Mouse (Mus musculus) B cell, adult 2 months (primary cell): ENCODE measurements around the gene Spred1.
A peak's percentile ranks its signal among the peaks of the same experiment; 100 is the strongest.

Source experiments
- DNase-seq, 2 experiments: peaks; one replicate each; pipeline ENCODE4 v3.0.0; 2022

The Spred1 gene

DNA sequence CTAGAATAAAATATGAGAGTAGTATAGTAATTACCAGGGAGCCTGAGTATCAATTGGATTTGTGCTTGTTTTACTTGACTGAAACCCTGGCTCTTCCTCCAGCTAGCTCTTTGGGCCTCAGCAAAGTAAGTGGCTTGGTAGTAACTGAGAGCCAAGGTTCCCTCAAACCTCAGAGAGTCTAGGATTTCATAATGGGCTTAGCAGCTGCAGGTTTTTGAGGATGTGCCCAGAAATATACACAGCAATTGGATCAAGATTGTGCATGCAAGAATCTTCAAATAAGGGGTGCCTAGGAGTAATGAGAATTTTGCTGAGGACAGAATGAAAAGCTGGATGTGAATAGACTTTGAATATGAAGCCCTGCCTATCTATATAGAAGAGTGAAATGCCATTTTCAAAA is 69.7 kb downstream of the Spred1 start:
- DNase-seq, result no peak

- no peak for DNase-seq
These were observed 73.1 kb downstream of the Spred1 start for GRCm38 (mm10) chr2:117194309-117194708.

DNA sequence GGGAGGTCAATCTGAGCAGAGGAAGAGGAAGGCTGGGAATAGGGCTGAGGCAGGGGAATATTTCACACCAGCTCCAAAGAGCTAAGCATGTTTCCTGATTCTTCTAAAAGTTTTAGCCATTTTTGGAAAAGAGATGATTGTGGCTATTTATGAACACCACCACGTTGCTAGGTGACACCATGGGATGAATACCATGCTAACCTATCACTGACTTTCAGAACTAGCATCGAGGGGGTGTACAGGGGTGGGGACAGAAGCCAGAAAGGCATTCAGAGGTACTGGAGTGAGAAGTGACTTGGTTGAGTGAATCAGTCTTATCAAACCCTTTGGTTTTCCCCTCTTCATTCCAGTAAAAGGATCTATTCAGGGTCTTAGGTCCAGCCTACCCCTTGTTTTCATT is 74.0 kb downstream of the Spred1 start:
- no peak for DNase-seq

DNA sequence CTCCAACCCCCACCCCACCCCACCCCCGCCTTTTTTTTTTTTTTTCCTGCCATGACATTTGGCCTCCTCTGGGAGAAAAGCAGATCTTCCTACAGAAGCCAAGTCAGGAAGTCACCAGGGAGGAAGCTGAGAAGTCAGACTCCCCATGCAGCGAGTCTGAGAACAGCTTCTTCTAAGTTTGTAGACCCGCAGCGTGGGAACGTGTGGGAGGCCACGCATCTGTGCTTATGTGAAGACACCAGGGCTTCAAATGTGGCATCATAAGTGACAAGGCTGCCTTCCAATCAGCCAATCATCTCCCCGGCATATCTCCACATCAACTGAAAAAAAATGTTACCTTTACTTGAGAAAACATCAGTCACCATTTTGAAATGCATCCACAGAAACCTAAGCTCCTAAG is 74.4 kb downstream of the Spred1 start:
- DNase-seq, result no peak

- DNase-seq, result no peak
These were observed 79.7 kb downstream of the Spred1 start for GRCm38 (mm10) chr2:117200869-117201338.

DNA sequence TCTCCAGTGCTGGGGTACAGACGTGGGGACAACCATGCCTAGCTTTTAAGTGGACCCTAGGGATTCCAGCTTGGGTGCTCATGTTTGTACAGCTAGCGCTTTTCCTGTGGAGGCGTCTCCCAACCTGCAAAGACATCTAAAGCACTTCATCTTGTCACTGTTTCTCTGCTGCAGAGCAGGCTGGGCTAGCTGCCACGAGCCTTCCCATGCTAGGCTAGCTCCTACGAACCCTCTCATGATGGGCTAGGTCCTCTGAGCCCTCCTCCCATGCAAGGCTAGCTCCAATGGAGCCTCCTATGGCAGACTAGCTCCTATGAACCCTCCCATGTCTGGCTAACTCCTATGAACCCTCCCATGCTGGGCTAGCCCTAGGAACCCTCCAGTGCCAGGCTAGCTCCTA is 82.2 kb downstream of the Spred1 start:
- no peak for DNase-seq

- no peak for DNase-seq
These were observed 83.4 kb downstream of the Spred1 start for GRCm38 (mm10) chr2:117204534-117204933.

GRCm38 (mm10) chr2:117205066-117205465 is 83.9 kb downstream of the Spred1 start:
- DNase-seq, result no peak

DNA sequence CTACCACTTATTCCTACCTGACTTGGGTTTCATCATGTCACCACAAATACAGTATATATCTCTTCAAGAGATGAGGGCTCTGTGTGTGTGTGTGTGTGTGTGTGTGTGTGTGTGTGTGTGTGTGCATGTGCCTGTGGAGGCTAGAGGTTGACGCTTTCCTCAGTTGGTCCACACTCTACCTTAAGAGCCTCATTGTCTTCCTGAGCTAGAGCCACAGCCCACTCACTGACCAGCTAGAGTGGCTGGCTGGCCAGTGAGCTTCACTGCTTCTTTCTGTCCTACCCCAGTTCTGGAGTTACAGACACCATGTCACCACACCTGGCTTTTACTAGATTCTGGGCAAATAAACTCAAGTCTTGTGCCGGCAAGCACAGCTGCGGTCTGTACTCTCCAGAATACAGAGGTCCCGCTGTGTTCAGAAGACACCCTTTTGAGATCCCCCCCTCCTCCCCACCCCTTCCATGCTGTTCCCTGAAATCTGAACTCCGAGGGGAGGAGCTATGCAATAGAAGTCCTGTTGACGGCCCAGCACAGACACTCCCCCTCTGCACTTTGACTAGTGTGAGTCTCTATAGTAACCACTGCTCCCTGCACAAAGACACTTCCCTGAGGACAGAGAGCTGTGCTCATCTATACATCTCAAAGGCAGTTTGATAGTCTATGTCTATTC is 89.4 kb downstream of the Spred1 start:
- no peak for DNase-seq

DNA sequence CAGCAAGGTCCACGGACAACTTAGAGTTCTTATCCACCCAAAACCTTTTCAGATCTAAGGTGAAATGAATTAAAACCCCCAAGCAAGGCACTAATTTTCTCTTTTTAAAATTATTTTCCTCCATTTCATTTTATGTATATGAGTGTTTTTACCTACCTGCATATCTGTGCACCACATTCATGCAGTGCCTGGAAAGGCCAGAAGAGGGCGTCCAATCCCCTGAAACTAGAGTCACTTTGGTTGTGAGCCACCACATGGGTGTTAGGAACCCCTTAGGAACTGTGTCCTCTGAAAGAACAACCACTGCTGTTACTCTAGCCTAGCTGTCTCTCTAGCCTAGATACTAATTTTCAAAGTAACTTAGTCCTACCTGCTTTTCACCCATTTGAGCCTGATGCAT is 95.0 kb downstream of the Spred1 start:
- peak; percentile 28 to 35 for DNase-seq

DNA sequence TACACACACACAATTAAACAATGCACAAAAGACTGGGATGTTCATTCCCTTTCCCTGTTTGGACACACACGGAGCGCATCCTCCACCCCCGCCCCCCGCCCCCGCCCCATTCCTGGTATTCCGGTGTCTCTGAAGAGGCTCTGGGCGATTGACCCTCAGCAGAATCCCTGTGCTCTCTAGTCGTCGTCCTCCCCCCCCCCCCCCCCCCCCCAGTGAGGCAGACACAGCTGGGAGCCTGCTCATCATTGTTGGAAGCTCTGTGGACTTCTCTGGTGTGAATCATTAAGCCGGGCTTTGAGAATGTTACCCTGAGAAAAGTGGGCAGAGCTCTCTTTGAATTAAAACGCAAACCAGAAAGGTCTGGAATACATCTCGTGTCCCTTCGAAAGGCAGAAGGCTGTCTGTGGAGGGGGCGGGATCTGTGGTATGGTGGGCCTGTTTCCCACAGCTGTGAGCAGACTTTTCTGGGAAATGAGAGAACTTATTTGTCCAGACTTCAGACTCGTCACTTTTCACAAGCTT is 96.6 kb downstream of the Spred1 start:
- no peak for DNase-seq

GRCm38 (mm10) chr2:117219536-117219935 is 98.4 kb downstream of the Spred1 start:
- DNase-seq, result no peak

- no peak for DNase-seq
These were observed 101.5 kb downstream of the Spred1 start for GRCm38 (mm10) chr2:117222651-117223050.

DNA sequence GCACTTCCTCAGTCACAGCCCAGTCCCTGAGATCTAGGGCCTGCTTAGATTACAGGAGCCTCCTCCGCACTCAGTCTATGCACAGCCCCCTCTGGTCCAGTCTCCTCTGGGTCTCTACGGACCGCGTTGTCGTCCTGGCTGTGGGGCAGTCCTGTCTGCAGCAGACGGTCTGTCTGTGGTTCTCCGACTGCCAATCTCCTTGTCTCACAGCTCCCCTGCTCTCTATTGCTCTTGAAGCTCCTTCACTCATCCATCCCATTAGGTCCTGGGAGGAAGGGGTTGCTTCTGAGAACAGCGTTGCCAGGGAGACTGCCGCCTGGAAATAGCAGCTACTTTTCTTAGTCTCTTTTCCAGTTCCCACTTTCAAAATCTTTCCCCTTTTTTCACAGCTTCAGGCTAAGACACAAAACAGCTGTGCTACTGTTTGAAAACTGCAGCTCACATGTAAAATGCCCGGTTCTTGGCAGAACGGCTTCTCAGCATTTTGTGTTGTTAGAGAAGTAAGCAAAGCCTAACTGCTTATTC is 107.5 kb downstream of the Spred1 start:
- DNase-seq, result no peak

- no peak for DNase-seq
These were observed 109.1 kb downstream of the Spred1 start for GRCm38 (mm10) chr2:117230261-117230660.

DNA sequence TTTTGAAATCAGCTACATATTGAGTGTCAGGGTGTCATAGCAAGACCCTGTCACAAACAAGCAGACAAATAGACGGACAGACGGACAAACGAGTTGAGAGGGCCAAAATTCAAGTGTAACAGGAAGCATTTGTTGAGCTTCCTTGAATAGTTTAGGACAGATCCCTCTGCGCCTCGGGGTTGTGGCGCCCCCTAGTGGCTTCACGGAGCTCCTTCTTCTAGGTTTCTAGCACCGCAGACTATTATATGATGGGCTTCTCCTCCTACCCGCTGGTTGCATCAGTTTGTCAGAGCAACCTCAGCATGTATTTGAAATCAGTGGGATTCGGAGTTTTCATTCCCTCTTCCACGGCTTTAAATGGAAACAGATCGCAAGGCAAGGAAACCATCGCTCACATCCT is 110.1 kb downstream of the Spred1 start:
- DNase-seq, result peak; percentile 80 to 82
